Mouse (Mus musculus) skeletal muscle tissue, postnatal 0 days (tissue): ENCODE data around the gene Pms1. TPM values are rescaled to one million over a fixed set of nuclear protein-coding genes. Genes with fewer than 3 reads are reported as not detected.

Experiments
- polyA plus RNA-seq: library from polyadenylated mRNA; unstranded; fragments of >200 nt; fragmentation: Nextera tagmentation; extraction: Ambion mirVana; gene quantifications from 2 replicates; pipeline ENCODE4 v1.2.1, GENCODE M21; 2015

Pms1 gene
- 5.6 and 7.1 TPM in 2 replicates for polyA plus RNA-seq

DNA sequence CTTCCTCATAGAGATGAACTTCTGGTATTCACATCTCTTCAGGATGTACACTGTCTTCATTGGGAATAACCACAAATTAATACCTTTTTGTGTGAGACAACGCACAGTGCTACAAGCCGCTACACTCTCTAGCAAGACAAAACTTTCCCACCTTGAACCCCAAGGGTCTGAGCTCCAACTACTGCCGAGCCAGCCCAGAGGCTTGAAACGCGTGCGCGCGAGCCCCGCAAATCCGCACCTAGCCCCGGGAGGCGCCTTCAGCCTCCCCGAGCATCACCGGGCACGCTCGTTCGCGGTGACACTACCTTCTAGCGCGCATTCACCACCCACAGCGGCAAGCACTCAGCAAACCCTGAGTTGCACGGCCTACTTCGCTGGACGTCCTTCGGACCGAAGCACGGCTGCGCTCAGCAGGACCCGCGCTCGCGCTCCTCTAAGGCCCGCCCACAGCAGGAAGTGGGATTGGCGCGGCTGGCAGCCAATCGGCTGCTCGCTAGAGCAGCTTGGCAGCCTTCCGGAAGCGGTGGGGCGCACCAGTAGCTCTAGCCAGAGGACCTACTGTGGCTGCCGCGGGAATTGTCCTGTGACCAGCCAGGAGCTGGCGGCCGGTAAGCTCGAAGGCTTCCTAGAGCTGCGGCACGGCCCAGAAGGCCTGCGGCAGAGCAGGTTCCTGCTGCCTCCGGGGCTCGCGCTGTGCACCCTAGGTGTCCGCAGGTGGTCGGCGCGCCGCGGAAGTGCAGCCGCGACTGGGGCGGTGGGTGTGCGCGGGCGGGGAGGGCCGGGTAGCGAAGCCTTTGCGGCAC is at the start of gene Pms1, which contains the start of the genes Ormdl1 and Gm28778:
TSS of gene Pms1 (minus strand) at position 438 of the 803 bp plus-strand sequence.
TSS of gene Ormdl1 (plus strand) at position 515 of the 803 bp plus-strand sequence.
TSS of gene Gm28778 (plus strand) at position 531 of the 803 bp plus-strand sequence.

DNA sequence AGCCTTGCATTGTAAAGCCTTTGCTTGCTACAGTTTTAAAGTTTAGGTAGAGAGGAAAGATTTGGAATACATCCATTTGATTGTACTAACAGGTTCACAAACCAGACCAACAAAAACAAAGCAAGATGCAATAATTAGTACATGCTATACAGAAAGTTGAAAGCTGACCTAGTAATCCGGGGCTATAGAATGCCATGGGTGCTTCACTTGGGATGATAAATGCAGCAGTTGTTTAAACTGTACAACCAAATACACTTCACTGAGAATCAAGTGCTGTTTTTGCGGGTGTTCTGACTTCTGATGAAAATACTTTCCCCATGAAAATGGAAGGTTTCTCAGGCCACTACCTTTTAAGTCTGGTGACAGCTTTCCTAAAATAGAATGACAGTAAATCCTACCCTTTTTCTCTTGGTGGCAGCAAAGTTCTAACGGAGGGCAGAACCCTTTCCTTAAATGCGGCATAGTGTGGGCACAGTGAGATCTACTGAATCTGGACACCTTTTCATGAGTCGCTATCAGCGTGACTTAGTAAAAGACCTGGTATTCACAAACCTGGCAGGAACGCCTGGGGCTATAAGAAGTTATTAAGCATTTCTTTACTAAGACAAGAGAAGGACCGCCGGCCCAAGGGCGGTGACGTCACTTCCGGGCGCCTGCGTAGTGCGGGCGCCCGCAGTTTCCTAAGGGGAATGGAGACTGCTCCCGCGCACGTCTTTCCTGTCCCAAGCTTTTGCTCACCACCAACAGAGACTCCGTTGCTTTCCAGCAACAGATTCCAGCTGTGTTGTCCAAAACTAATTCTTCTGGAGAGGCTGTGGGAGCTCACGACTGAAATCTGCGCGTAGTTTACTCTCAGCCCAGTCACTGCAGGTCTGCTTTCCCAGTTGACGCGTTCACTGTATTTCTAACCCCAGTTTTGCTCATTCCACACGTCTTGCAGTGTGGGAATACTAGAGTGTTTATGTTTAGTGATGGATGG is 16.5 kb upstream of the Pms1 start, which contains the start of gene Osgepl1:
TSS of gene Osgepl1 (plus strand) at position 636 of the 979 bp plus-strand sequence.

DNA sequence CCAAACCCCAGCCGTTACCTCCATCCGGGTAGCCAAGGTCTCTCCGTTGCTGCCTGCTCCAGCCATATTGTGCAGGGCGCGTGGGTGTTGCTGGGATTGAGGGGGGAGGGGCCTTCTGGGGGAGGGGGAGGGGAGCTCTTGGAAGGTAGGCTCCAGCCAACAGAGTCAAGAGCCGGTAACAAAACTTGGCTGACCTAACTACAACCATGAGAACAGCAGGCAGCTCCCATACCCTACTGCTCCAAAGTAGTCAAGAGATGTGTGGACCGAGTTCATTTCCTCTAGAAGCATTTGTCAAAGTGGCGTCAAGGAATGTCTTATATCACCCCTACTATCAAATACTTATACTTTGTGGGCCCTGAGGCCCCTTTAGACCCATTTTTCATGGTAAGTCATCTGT is 109.3 kb downstream of the Pms1 start, which contains the start of gene 1700019A02Rik:
TSS of gene 1700019A02Rik (minus strand) at position 101 of the 400 bp plus-strand sequence.

Other genes starting within 250 kb of the Pms1 start
- 54.9 and 63.8 TPM in 2 replicates for gene Mstn, start 235.4 kb downstream of the Pms1 start, polyA plus RNA-seq
- not detected in 2 replicates for gene 1700019A02Rik, start 109.4 kb downstream of the Pms1 start, polyA plus RNA-seq
- gene Ormdl1, start 77 bp upstream of the Pms1 start, polyA plus RNA-seq: 12.0 and 12.8 TPM in 2 replicates
- not detected in 2 replicates for gene Gm28778, start 93 bp upstream of the Pms1 start, polyA plus RNA-seq
- 29.9 and 31.5 TPM in 2 replicates for gene Osgepl1, start 16.6 kb upstream of the Pms1 start, polyA plus RNA-seq
- gene Asdurf, start 55.6 kb upstream of the Pms1 start, polyA plus RNA-seq: 10.0 and 19.4 TPM in 2 replicates
- gene Gm28551, start 55.6 kb upstream of the Pms1 start, polyA plus RNA-seq: 0.23 and 0.37 TPM in 2 replicates
- gene Asnsd1, start 55.7 kb upstream of the Pms1 start, polyA plus RNA-seq: 70.2 and 75.5 TPM in 2 replicates